8 mouse cellular contexts compared by ENCODE assay signal in genomic region chr19:43689419-43690246, GRCm38 (mm10). TPM values are rescaled to one million over a fixed set of nuclear protein-coding genes. Genes with fewer than 3 reads are reported as not detected.
DNase-seq lines count a peak whose midpoint lies in the region; ATAC-seq and TF ChIP-seq lines count a peak whose summit lies in the region.

Entpd7 (plus strand) TSS chr19:43689672.

- H3K36me3 ChIP-seq in hindbrain, embryonic 10.5 days, result peaks cover 13% of the 10 kb centered on the region
- H3K36me3 ChIP-seq in lung, postnatal 0 days (ENCODE audit: insufficient read depth, low read length), result no peaks in the 10 kb centered on the region

- 0 out of 2 replicates have a peak, but pooled peaks cover 7% of the 10 kb centered on the region for H3K27me3 ChIP-seq in hindbrain, embryonic 10.5 days (ENCODE audit: insufficient read depth, poor library complexity, severe bottlenecking)
- no peaks in the 10 kb centered on the region for H3K27me3 ChIP-seq in lung, postnatal 0 days (replicated peaks; ENCODE audit: insufficient read depth, low read length)

- peak within 1 kb of the TSS; percentile 69 for H3K4me3 ChIP-seq in hindbrain, embryonic 10.5 days
- peak within 1 kb of the TSS; percentile 69 for H3K4me3 ChIP-seq in lung, postnatal 0 days (ENCODE audit: low read depth, low read length)

- under 1% methylated on average over 60 of the region's 60 CpGs for WGBS in hindbrain, embryonic 10.5 days
- WGBS in lung, postnatal 0 days, result under 1% methylated on average over 59 of the region's 60 CpGs

- ATAC-seq in frontal cortex, adult (ENCODE audit: low TSS enrichment), result peak; percentile 98
- ATAC-seq in lung, postnatal 0 days, result peak; percentile 100

- H3K4me1 ChIP-seq in hindbrain, embryonic 10.5 days (replicated peaks), result peaks cover 20% of the 10 kb centered on the region
- H3K4me1 ChIP-seq in lung, postnatal 0 days (ENCODE audit: insufficient read depth, low read depth, low read length), result peaks cover 3% of the 10 kb centered on the region; the same call in 1 of the 2 replicates

- H3K9ac ChIP-seq in lung, postnatal 0 days (replicated peaks; ENCODE audit: low read depth), result peak within 1 kb of the TSS; percentile 57

- peak within 1 kb of the TSS; percentile 84 for H3K27ac ChIP-seq in hindbrain, embryonic 10.5 days
- H3K27ac ChIP-seq in lung, postnatal 0 days (ENCODE audit: low read length), result peak within 1 kb of the TSS; percentile 43

- peak within 1 kb of the TSS; percentile 77 for H3K4me2 ChIP-seq in lung, postnatal 0 days (replicated peaks; ENCODE audit: low read depth, low read length)

- no peak for TF ChIP-seq EP300 in lung, postnatal 0 days (IDR thresholded peaks at IDR 0.05)

- peak; percentile 97 for DNase-seq in MEL-GATA-1-ER (ENCODE audit: extremely low read depth, low read depth)
- DNase-seq in cerebellum, adult 8-10 months, result peak; percentile 95
- peak; percentile 96 for DNase-seq in hindbrain, embryonic 10.5 days (ENCODE audit: low spot score)
- DNase-seq in layer of hippocampus, adult 9-11 months, result peak; percentile 98
- peak; percentile 98 for DNase-seq in lung, postnatal 0 days (ENCODE audit: low spot score)
- peak; percentile 88 for DNase-seq in ovary, postnatal 14 days (ENCODE audit: low spot score)
- peak; percentile 94 for DNase-seq in thymus, postnatal 14 days

- no peaks in the 10 kb centered on the region for H3K9me3 ChIP-seq in hindbrain, embryonic 10.5 days
- no peaks in the 10 kb centered on the region for H3K9me3 ChIP-seq in lung, postnatal 0 days (ENCODE audit: low read length)

- peak; percentile 71 for TF ChIP-seq CTCF in lung, postnatal 0 days (IDR thresholded peaks at IDR 0.05)

RNA-seq across cellular contexts. Expression of gene Entpd7, which starts in this region (rescaled TPM):
- 9.0 and 9.3 TPM in 2 replicates for polyA plus RNA-seq in hindbrain, embryonic 10.5 days (2016; fragmentation: Nextera tagmentation; extraction: Ambion mirVana)
- polyA plus RNA-seq in lung, postnatal 0 days (2015; fragmentation: Nextera tagmentation; extraction: Ambion mirVana), result 5.1 and 6.1 TPM in 2 replicates

Comparison
In these comparisons a context has a peak if more than half of its experiments do, and no peak if none do; other contexts are left out.
1. Peak in every context shown above with its lines: DNase-seq, ATAC-seq, H3K4me3 ChIP-seq and H3K27ac ChIP-seq.